Mouse (Mus musculus): ENCODE measurements around the gene Ccdc83.
A peak's percentile ranks its signal among the peaks of the same experiment; 100 is the strongest.

DNA sequence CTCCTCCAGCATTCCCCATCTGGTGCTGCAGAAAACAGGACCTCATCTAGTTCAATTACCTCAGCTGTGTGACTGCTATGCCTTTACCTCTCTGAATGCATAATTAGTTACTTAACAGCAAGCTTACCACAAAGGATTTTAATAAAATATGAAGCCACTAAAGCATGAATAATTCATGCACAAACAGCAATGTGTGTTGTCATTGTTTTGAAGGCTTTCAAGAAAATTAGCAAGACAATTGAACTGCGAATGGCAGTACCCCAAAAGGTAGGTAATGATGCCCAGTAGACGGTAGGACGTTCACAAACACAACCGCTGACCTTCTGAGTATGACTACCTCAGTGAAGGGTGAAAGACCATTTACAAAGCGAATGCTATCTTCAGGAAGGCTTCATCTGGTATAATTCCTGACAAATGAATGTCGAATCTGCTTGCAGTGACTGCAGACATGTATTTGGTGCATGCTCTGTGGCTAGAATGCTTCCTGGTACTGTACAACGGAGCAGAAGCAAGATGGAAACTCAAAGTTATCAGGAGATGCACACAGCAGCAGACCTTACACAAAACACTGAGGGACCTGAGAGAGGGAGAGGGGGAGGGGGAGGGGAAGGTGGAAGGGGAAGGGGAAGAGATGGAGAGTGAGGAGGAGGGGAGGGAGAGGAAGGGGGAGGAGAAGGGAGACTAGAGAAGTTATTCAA is 3.5 kb downstream of the Ccdc83 start:
- TF ChIP-seq ZNF384 (IDR thresholded peaks at IDR 0.05; ENCODE audit: low read depth, low read length) (no peak), HCFC1 (IDR thresholded peaks at IDR 0.05; ENCODE audit: borderline replicate concordance, insufficient read depth, low read length) (no peak), MAFK (IDR thresholded peaks at IDR 0.05; ENCODE audit: insufficient read depth, low read depth, low read length) (no peak), ZC3H11A (IDR thresholded peaks at IDR 0.05; ENCODE audit: borderline replicate concordance, low read depth, low read length) (peak; percentile 17; the same call in 1 of the 2 replicates), CHD2 (IDR thresholded peaks at IDR 0.05; ENCODE audit: low read depth, low read length) (no peak)

Data from ES-E14 (cell line).